Mouse (Mus musculus): ENCODE measurements around the gene Zc3h8.
A peak's percentile ranks its signal among the peaks of the same experiment; 100 is the strongest.

The Zc3h8 gene

GRCm38 (mm10) chr2:128943538-128944528, at the start of gene Zc3h8:
Zc3h8 (minus strand) TSS chr2:128944077.
- DNase-seq (ENCODE audit: low spot score), result peak; percentile 98

GRCm38 (mm10) chr2:128984746-128985145, 40.9 kb upstream of the Zc3h8 start:
- no peak for DNase-seq (ENCODE audit: low spot score)

- no peak for DNase-seq (ENCODE audit: low spot score)
Measured at GRCm38 (mm10) chr2:128975572-128975971, 31.7 kb upstream of the Zc3h8 start.

DNA sequence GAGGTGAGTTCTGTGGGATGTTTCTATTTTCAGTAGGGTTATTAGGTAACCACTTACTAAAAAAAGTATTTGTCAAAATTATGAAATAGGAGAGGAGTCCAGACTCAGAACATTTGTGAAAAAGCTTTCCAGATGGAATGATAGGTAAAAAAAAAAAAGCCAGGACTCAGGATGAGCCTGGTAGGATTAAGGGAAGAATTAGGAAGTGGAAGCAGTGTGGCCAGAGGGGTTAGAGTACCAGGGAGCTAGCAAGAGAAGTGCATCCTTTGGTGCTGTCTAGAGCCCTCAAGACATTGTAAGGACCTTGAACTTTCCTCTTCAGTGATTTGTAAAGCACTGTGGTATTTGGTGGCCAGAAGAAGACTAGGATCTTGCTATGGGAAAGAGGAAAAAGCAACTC, 28.4 kb upstream of the Zc3h8 start:
- DNase-seq (ENCODE audit: low spot score), result no peak

GRCm38 (mm10) chr2:128968475-128969083, 24.7 kb upstream of the Zc3h8 start:
- no peak for DNase-seq (ENCODE audit: low spot score)

DNA sequence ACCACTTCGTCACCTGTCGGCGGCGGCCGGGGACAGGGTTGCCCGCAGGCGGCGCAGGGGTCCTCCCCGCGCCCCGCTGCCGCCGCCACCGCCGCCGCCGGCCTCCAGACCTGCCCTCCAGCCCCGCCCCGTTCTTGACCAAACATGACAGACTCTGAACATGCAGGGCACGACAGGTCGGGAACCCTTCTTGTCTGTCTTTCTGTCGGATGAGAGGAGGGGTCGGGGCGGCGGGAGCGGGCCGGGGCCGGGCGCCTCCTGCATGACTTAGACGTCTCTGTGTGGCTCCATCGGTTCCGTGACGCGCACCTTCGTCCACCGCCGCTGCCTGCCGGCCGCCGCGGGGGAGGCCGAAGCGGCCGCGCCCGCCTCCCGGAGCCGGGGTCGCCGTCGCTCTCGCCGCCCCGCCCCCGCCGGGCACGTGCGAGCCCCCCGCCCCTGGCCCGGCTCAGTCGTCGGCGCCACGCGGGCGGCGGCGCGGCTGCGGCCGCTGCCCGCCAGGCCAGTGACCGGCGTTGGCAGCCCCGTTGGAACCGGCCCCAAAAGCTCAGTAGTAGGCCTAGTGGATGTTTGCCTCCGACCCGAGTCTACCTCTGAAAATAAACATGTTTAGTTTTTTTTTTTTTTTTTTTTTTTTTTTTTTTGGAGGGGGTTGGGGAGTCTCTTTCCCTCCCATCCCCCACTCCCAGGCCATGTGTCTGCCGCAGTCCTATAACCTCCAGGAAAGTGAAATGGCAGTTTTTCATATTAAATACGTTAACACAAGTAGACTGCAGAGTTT, 24.0 kb upstream of the Zc3h8 start, which contains the start of gene Gm10762:
Gm10762 (minus strand) TSS at position 65 of the 781 bp plus-strand sequence.
- DNase-seq (ENCODE audit: low spot score), result peak; percentile 81

- peak; percentile 98 for DNase-seq (ENCODE audit: low spot score)
Measured at GRCm38 (mm10) chr2:128966641-128967580, 23.0 kb upstream of the Zc3h8 start, which contains the start of gene Zc3h6. Zc3h6 (plus strand) TSS chr2:128967402.

DNA sequence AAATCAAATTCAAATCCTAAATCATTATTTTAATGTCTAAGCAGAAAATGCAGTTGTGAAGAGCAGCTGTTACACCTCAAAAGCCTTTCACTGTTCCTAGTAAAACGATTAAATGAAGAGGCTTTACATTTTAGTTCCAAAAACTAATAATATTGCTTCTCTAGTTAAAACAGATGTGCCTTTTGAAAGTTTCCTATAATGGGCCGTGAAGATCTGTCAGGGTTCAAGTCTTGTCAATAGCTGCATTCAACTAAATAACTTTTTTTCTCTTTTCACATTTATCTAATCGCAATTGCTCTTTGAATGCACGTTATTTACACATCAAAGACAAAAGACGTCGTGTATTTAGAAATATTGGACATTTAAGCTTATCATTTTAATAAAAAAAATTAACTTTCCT, 22.4 kb upstream of the Zc3h8 start:
- DNase-seq (ENCODE audit: low spot score), result no peak

GRCm38 (mm10) chr2:128965505-128966105, 21.7 kb upstream of the Zc3h8 start:
- no peak for DNase-seq (ENCODE audit: low spot score)

- DNase-seq (ENCODE audit: low spot score), result no peak
Measured at GRCm38 (mm10) chr2:128954186-128954585, 10.3 kb upstream of the Zc3h8 start.

GRCm38 (mm10) chr2:128947962-128948588, 4.2 kb upstream of the Zc3h8 start:
- DNase-seq (ENCODE audit: low spot score), result no peak

DNA sequence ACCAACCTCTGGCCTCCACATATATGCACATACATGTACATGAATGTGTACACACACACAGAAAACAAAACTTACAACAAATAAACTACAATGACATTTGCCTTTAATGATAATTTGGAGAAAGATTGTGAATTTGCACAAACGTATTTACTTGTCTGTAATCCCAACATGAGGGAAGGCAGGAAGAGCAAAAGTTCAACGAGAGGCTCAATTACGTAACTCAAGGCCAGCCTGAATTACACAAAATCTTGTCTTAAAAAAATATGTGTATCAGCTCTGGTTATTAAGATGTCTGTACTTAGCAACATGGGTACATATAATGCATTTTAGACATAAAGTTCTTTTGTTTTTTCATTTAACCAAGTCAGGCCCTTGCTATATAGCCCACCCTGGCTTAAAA, 7.6 kb downstream of the Zc3h8 start:
- DNase-seq (ENCODE audit: low spot score), result no peak

- no peak for DNase-seq (ENCODE audit: low spot score)
Measured at GRCm38 (mm10) chr2:128930704-128931103, 13.2 kb downstream of the Zc3h8 start.

DNA sequence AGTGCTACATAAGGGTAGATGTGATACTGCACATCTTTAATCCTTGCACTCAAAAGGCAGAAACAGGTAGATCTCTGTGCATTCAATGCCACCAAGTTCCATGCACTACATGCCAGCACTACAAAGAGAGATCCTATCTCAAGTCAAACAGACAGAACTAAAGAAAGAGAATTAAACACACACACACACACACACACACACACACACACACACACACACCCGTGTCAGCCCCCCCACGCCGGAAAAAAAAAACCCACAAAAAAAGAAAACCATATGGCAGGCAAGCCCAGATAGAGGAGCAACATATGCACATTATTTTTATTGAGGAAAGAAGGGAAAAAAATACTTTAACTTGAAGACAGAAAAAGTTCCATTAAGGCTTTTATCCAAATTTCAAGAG, 15.4 kb downstream of the Zc3h8 start:
- DNase-seq (ENCODE audit: low spot score), result no peak

DNA sequence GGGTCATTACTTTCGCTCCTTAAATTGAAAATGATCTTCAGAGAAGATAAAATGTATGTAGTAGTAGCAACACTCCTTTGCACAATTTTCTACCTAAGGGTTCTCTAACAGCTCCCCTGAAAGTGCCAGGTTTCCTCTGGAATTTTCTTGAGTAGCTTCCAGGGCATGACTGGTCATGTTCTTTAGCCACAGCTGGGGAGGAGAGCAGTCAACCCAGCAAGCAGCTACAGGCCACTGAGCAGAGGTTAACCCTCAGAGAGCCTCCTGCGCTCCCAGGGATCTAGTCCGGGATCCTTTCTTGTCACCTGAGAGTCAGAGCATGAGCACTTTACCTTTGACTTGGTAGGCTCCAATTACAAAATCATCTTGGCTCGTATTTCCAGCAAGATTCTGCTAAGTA, 19.1 kb downstream of the Zc3h8 start:
- no peak for DNase-seq (ENCODE audit: low spot score)

GRCm38 (mm10) chr2:128916528-128916927, 27.3 kb downstream of the Zc3h8 start:
- no peak for DNase-seq (ENCODE audit: low spot score)

GRCm38 (mm10) chr2:128914978-128915377, 28.9 kb downstream of the Zc3h8 start:
- DNase-seq (ENCODE audit: low spot score), result no peak

DNA sequence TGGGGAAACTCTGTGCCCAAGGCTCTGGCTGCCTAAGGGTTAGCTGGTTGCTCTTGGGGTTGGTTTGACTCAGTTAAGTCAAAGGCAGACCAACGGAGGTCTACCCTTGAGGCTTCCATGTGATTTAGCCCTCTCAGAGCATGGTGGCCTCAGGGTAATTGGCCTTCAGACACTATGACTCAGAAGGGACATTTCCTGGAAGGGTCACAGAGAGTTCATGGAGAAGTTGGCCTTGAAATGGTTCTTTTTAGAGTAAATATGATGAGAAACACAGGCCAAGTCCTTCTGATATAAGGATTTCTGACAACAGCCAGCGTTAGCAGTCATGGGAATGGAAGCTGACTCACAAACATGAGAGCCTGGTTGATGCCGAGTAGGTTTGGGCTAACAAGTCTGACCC, 40.2 kb downstream of the Zc3h8 start:
- no peak for DNase-seq (ENCODE audit: low spot score)

- DNase-seq (ENCODE audit: low spot score), result no peak
Measured at GRCm38 (mm10) chr2:128902843-128903242, 41.0 kb downstream of the Zc3h8 start.

GRCm38 (mm10) chr2:128892180-128892721, 51.6 kb downstream of the Zc3h8 start:
- no peak for DNase-seq (ENCODE audit: low spot score)

Data from ovary, postnatal 36 days (tissue).